Mouse (Mus musculus) thymus, adult 2 months (tissue): ENCODE results near the gene 4930544D05Rik.

ENCODE experiments used
- CTCF ChIP-seq: fragments of 200-500 bp; IDR thresholded peaks from 2 replicates; pipeline ENCODE4 v1.5.1; 2012; ENCODE audit warnings: mild to moderate bottlenecking, control low read depth, low read length, moderate library complexity, borderline replicate concordance; ENCODE audit not compliant: control insufficient read depth, poor library complexity, insufficient read depth; ENCODE audit errors: extremely low read depth
- POLR2A ChIP-seq: fragments of 200-500 bp; IDR thresholded peaks from 2 replicates; pipeline ENCODE4 v1.6.1; 2012; ENCODE audit warnings: mild to moderate bottlenecking, low read length, control low read depth, moderate library complexity; ENCODE audit not compliant: control insufficient read depth, poor library complexity, insufficient read depth; ENCODE audit errors: extremely low read depth

DNA sequence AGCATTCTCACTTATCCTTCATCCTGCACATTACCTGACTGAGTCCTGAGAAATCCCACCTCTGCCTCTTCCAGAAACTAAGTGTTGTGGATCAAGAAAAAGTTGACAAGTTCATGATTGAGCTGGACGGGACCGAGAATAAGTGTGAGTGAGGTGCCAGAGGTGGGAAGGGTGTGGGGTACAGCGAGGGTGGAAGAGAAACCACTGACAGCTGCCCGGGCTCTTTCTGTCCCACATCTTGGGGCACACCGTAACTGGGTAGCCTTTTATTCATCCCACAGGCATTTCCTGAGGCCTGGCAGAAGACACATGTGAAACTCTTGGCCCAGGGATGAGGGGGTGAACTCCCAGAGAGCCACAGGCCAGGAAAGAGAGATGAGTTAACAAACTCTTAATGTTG, 42.9 kb downstream of the 4930544D05Rik start:
- TF ChIP-seq CTCF (no peak), POLR2A (no peak)
